Mouse (Mus musculus) subcutaneous adipose tissue, adult 2 months (tissue): ENCODE measurements around the gene Ptpa. TPM values are rescaled to one million over a fixed set of nuclear protein-coding genes. Genes with fewer than 3 reads are reported as not detected.

ENCODE experiments used
- polyA plus RNA-seq: library from polyadenylated mRNA; depleted of rRNA; stranded (reverse); fragments of >200 nt; gene quantifications from 2 replicates; pipeline ENCODE4 v1.2.3, GENCODE M21; 2012; ENCODE audit warnings: low replicate concordance; rRNA removed

Gene Ptpa
- 213 and 291 TPM in 2 replicates for polyA plus RNA-seq

GRCm38 (mm10) chr2:30415936-30416648 lies at the start of gene Ptpa:
Gene Ptpa (plus strand): TSS chr2:30416039.

GRCm38 (mm10) chr2:30392114-30392576 lies 23.7 kb upstream of the Ptpa start, which contains the start of gene Dolpp1:
Gene Dolpp1 (plus strand): TSS chr2:30392254.

DNA sequence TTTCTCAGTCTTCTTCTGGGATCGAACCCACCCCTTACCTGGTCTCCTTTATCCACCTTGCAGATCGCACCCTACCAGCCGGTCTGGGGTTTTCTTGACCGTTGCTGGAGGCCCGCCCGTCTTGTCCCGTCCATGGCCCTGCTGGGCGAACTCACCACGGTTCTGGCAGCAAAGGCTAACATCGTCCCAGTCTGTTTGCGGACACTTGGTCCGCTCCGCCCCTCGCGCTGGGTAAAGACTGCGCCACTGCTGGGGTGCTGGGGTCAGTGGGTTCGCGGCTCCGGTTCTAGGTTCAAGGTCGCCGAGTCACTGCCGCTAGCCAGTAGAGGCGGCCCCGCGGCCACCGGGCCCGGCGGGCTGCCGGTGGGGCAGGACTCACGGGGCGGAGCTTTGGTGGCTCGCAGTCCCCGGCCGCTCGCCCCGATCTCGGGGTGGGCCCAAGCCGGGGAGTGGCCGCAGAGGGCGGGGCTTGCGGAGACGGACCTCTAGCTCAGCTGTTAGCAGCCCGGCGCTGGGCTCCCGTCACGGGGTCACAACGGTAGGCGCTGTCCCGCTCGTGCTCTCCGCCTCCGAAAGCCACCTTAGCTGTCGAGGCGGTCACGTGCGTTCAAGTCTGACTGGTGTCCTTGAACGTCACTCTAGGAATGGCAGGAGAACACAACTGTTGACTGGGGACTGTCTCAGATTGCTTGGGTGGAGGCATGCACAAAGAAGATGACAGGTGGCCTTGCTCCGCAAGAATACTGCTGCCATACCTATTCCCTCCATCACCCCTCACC lies 493 bp upstream of the Ptpa start, which contains the start of gene Crat:
TSS of gene Crat (minus strand) at position 657 of the 779 bp plus-strand sequence.

DNA sequence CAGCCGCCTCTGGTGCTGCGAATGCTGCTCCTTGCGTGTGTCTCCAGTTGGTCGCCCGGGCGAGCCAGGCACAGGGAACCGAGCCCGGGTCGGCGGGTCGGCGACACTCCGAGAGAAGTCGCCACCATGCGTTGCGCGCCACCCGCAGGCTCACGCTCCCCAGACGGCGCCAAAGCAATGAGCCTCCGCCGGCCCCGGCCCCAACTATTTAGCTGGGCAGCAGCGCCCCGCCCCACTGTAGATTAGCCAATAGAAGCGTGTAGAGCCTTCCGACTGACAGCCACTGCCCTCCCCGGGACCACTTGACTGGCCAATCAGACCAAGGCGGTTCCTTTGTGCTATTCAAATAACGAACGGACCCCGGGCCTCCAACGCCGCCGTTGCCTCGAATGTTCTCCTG lies 58.2 kb downstream of the Ptpa start, which contains the start of gene Ier5l:
TSS of gene Ier5l (minus strand) at position 181 of the 400 bp plus-strand sequence.

Other genes with a start within 250 kb of the Ptpa start
- 41.3 and 50.6 TPM in 2 replicates for gene Endog, start 244.5 kb upstream of the Ptpa start, polyA plus RNA-seq
- 28.0 and 40.8 TPM in 2 replicates for gene Spout1, start 237.6 kb upstream of the Ptpa start, polyA plus RNA-seq
- gene Kyat1, start 210.2 kb upstream of the Ptpa start, polyA plus RNA-seq = 32.9 and 33.7 TPM in 2 replicates
- gene Lrrc8a, start 178.3 kb upstream of the Ptpa start, polyA plus RNA-seq = 44.2 and 66.0 TPM in 2 replicates
- 12.7 and 13.6 TPM in 2 replicates for gene Gm28035, start 175.5 kb upstream of the Ptpa start, polyA plus RNA-seq
- gene Phyhd1, start 149.8 kb upstream of the Ptpa start, polyA plus RNA-seq = 59.0 and 102 TPM in 2 replicates
- not detected in 2 replicates for gene Gm28038, start 135.0 kb upstream of the Ptpa start, polyA plus RNA-seq
- 58.1 and 113 TPM in 2 replicates for gene Dolk, start 129.7 kb upstream of the Ptpa start, polyA plus RNA-seq
- gene Nup188, start 129.6 kb upstream of the Ptpa start, polyA plus RNA-seq = 32.1 and 51.8 TPM in 2 replicates
- 268 and 456 TPM in 2 replicates for gene Sh3glb2, start 56.7 kb upstream of the Ptpa start, polyA plus RNA-seq
- 75.0 and 133 TPM in 2 replicates for gene Miga2, start 51.8 kb upstream of the Ptpa start, polyA plus RNA-seq
- 53.2 and 65.5 TPM in 2 replicates for gene Dolpp1, start 23.8 kb upstream of the Ptpa start, polyA plus RNA-seq
- gene Crat, start 226 bp upstream of the Ptpa start, polyA plus RNA-seq = 212 and 378 TPM in 2 replicates
- gene Ier5l, start 58.2 kb downstream of the Ptpa start, polyA plus RNA-seq = 13.4 and 28.6 TPM in 2 replicates
- 0.39 and 2.7 TPM in 2 replicates for gene Cstad, start 179.0 kb downstream of the Ptpa start, polyA plus RNA-seq